Mouse (Mus musculus) erythroid progenitor cell, adult 5-6 weeks (primary cell): ENCODE measurements around the gene Lrrc2. TPM values are rescaled to one million over a fixed set of nuclear protein-coding genes. Genes with fewer than 3 reads are reported as not detected.

Experiments used
- ATAC-seq: replicated peaks from 2 replicates; pipeline ENCODE4 v1.8.0; 2016; ENCODE audit warnings: moderate number of reproducible peaks, mild to moderate bottlenecking, moderate TSS enrichment, inconsistent platforms; ENCODE audit not compliant: poor library complexity, low FRiP score, severe bottlenecking
- total RNA-seq, 2 experiments: library from RNA; stranded (forward) in 1 of 2; stranded (reverse) in 1 of 2; fragments of 150-400 nt in 1 of 2; fragments of 186-747, 209-891 nt in 1 of 2; gene quantifications; 2 replicates each; pipeline versions ENCODE4 v1.2.3 to v1.2.4; 2015 to 2017; ENCODE audit warnings: low replicate concordance in 2 of 2

Lrrc2 gene
- total RNA-seq, 2 experiments from 2014 or later: not detected

GRCm38 (mm10) chr9:110982351-110982750 is 31.0 kb downstream of the Lrrc2 start:
- no peak for ATAC-seq

GRCm38 (mm10) chr9:110984096-110984495 is 32.8 kb downstream of the Lrrc2 start:
- no peak for ATAC-seq

- ATAC-seq: no peak
Observed at GRCm38 (mm10) chr9:110985541-110985940, 34.2 kb downstream of the Lrrc2 start.

- no peak for ATAC-seq
Observed at GRCm38 (mm10) chr9:110985951-110986350, 34.6 kb downstream of the Lrrc2 start.

- ATAC-seq: no peak
Observed at GRCm38 (mm10) chr9:110987331-110987730, 36.0 kb downstream of the Lrrc2 start.

- ATAC-seq: no peak
Observed at GRCm38 (mm10) chr9:110988078-110988477, 36.7 kb downstream of the Lrrc2 start.

- ATAC-seq: no peak
Observed at GRCm38 (mm10) chr9:110989141-110989540, 37.8 kb downstream of the Lrrc2 start.

- ATAC-seq: no peak
Observed at GRCm38 (mm10) chr9:110989543-110989942, 38.2 kb downstream of the Lrrc2 start.

- ATAC-seq: no peak
Observed at GRCm38 (mm10) chr9:110990204-110990603, 38.9 kb downstream of the Lrrc2 start, which contains the start of gene Rtp3. Gene Rtp3 (minus strand): TSS chr9:110990583.

- ATAC-seq: no peak
Observed at GRCm38 (mm10) chr9:110993281-110993709, 42.0 kb downstream of the Lrrc2 start.

- ATAC-seq: peak; percentile 82
Observed at GRCm38 (mm10) chr9:110994716-110995172, 43.4 kb downstream of the Lrrc2 start.

GRCm38 (mm10) chr9:110997245-110997644 is 45.9 kb downstream of the Lrrc2 start:
- peak; percentile 79 for ATAC-seq

GRCm38 (mm10) chr9:110999056-110999455 is 47.7 kb downstream of the Lrrc2 start:
- no peak for ATAC-seq

- ATAC-seq: no peak
Observed at GRCm38 (mm10) chr9:110999856-111000255, 48.5 kb downstream of the Lrrc2 start.

GRCm38 (mm10) chr9:111001621-111002020 is 50.3 kb downstream of the Lrrc2 start:
- no peak for ATAC-seq

- no peak for ATAC-seq
Observed at GRCm38 (mm10) chr9:111003279-111003678, 51.9 kb downstream of the Lrrc2 start.

- no peak for ATAC-seq
Observed at GRCm38 (mm10) chr9:111006544-111006943, 55.2 kb downstream of the Lrrc2 start.

- ATAC-seq: no peak
Observed at GRCm38 (mm10) chr9:111009763-111010162, 58.4 kb downstream of the Lrrc2 start.

GRCm38 (mm10) chr9:111011550-111011949 is 60.2 kb downstream of the Lrrc2 start:
- ATAC-seq: no peak

- ATAC-seq: no peak
Observed at GRCm38 (mm10) chr9:111012041-111012440, 60.7 kb downstream of the Lrrc2 start.

- no peak for ATAC-seq
Observed at GRCm38 (mm10) chr9:111015658-111016057, 64.3 kb downstream of the Lrrc2 start.

- no peak for ATAC-seq
Observed at GRCm38 (mm10) chr9:111019022-111019421, 67.7 kb downstream of the Lrrc2 start, which contains the start of gene Ltf. Gene Ltf (plus strand): TSS chr9:111019271.
